Mouse (Mus musculus) cerebellum, adult 2 months (tissue): ENCODE results near the gene Zscan26. TPM values are rescaled to one million over a fixed set of nuclear protein-coding genes. Genes with fewer than 3 reads are reported as not detected.

Experiments
- DNase-seq, 2 experiments: peaks; one replicate each; pipeline ENCODE4 v3.0.0; 2021
- H3K27ac ChIP-seq: fragments of 200-500 bp; 2 replicates; pipeline ENCODE4 v1.5.1; 2012; ENCODE audit warnings: low read length, control low read depth, inconsistent platforms; ENCODE audit not compliant: insufficient read depth
- H3K27me3 ChIP-seq: fragments of 200-500 bp; 2 replicates; pipeline ENCODE4 v1.6.1; 2012; ENCODE audit warnings: inconsistent platforms, mild to moderate bottlenecking, low read length, moderate library complexity; ENCODE audit not compliant: control insufficient read depth, insufficient read depth
- H3K4me1 ChIP-seq: fragments of 200-500 bp; 2 replicates; pipeline ENCODE4 v1.6.1; 2011; ENCODE audit warnings: low read length; ENCODE audit not compliant: control insufficient read depth, insufficient read depth
- H3K4me3 ChIP-seq: fragments of 200-500 bp; replicated peaks from 2 replicates; pipeline ENCODE3; 2011; ENCODE audit warnings: mild to moderate bottlenecking, low read depth, low read length, control low read depth; ENCODE audit not compliant: insufficient read depth
- CTCF ChIP-seq: fragments of 200-500 bp; IDR thresholded peaks from 2 replicates; pipeline ENCODE4 v1.5.1; 2011; ENCODE audit warnings: low read depth, mild to moderate bottlenecking, control low read depth, low read length, moderate library complexity, borderline replicate concordance; ENCODE audit not compliant: insufficient read depth
- POLR2A ChIP-seq: fragments of 200-500 bp; IDR thresholded peaks from 2 replicates; pipeline ENCODE4 v1.6.1; 2011; ENCODE audit warnings: low read length, control low read depth, borderline replicate concordance; ENCODE audit not compliant: insufficient read depth
- WGBS: fragments of 180-500 bp; shearing (Covaris S2); methylation state at CpG from one replicate; pipeline ENCODE4 v1.1.7; 2018; 5-methylcytosine and 5-hydroxymethylcytosine counted together
- polyA plus RNA-seq: library from polyadenylated mRNA; depleted of rRNA; stranded (reverse); fragments of >200 nt; gene quantifications from 2 replicates; pipeline ENCODE4 v1.2.3, GENCODE M21; 2012

Zscan26 gene
- polyA plus RNA-seq, 1 experiment, result 69.3 TPM

DNA sequence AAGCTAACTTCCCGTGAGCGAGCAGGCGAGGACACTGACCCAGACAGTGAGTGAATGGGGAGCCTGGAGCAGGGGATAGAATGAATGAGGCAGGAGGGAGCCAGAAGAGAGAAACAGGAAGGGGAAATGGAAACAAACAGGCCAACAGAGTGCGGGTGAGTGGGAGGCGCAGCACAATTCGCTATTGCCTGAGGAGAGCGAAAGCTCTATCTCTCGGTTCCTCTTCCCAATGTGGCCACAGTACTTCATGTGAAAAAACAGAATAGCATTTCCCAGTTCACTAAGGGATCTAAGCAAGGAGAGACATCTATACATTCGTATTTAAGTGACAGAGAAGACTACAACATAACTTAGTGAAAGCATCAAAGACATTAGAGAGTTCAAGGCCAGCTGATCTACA lies 6.7 kb downstream of the Zscan26 start:
- WGBS, result 81% methylated on average over 9 of the region's 9 CpGs
- no peak for DNase-seq
- Histone ChIP-seq H3K4me3 (no peak overlapping the region), H3K4me1 (peaks cover 1% of the 10 kb centered on the region), H3K27me3 (no peaks in the 10 kb centered on the region), H3K27ac (no peak overlapping the region)
- TF ChIP-seq CTCF (no peak), POLR2A (no peak)

DNA sequence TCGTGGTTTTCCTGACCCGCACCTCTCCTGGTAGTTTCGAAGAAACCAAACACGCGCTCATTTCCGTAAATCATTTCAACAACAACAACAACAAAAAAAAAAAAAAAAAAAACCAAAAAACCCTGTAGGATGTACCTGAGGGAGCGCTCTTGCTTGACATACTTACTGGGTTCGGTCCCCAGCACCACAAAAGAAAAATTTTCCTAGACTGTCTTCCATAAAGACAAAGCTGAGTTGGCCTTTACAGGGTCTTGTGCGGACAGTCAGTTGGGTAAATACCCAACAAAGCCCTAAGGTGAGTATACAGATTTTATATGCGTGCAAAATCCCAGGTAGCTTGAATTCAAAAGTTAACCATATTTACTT lies 12.3 kb downstream of the Zscan26 start:
- WGBS, result 16% methylated on average over 10 of the region's 10 CpGs
- peak overlapping the region; percentile 84 for H3K27ac ChIP-seq

DNA sequence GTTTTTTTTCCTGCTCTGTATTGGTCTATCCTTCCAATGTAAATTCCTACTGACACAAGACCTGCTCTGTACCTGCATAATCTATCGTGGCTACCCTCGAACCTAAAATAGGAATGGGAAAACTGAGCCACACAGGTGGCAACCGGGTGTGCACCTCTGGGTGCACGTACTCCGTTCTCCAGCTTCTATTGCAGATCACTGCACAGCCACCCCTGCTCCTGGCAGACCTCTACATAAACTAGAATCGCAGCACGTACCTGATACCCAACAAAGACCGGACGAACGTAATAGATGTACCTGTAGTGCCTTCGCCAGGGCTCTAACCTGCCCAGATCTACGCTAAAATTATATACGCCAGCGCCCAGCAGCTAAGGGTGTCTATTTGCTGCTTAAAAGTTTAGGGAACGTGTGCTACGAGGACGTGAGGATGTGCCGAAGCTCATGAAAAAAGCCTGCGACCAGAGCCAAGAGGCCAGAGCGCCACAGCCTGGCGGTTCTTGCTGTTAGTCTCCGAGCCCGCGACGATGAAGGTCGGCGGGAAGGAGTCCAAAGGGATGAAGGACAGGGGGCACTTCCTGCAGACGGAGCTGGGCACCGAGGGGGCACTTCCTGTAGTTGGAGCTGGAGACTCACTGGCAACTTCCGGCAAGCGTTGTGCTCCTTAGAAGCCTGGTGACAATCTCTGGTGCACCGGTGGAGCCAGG lies 12.9 kb downstream of the Zscan26 start, which contains the start of gene Pgbd1:
Gene Pgbd1, minus strand, starts transcription at position 556 of the 704 bp plus-strand sequence.
- DNase-seq, result peak; percentile 82 to 87
- H3K4me1 ChIP-seq, result peaks cover 3% of the 10 kb centered on the region; the same call in 1 of the 2 replicates
- peak; percentile 59; the same call in 1 of the 2 replicates for TF ChIP-seq POLR2A
- peak; percentile 41; the same call in 1 of the 2 replicates for TF ChIP-seq CTCF
- no peaks in the 10 kb centered on the region for H3K27me3 ChIP-seq
- under 1% methylated on average over 32 of the region's 32 CpGs for WGBS
- H3K27ac ChIP-seq, result peak within 1 kb of the TSS; percentile 84
- H3K4me3 ChIP-seq, result peak within 1 kb of the TSS; percentile 94

More for the DNA sequence above, 12.3 kb downstream of the Zscan26 start:
- Histone ChIP-seq H3K27me3 (no peaks in the 10 kb centered on the region), H3K4me3 (peak overlapping the region; percentile 94), H3K4me1 (peaks cover 3% of the 10 kb centered on the region; the same call in 1 of the 2 replicates)
- TF ChIP-seq POLR2A, result no peak
- TF ChIP-seq CTCF, result no peak
- no peak for DNase-seq

DNA sequence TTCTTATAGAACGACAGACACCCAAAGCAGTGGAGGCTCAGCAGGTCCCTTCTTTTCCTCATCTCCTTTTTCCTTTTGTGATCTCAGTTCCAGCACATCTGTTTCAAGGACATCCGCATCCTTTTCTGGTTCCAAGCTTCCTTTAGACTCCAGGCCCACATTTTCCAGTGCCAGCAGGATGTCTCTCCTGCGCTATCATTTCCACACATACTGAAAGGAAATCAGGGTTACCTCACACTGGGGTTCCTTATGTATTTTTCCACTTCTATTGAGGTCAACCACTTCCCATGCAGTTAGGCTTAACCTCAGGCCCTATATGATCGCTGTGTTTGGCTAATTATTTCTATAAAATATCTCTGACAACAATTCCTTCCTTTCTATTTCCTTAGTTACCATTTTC lies 18.1 kb downstream of the Zscan26 start:
- 79% methylated on average over 4 of the region's 4 CpGs for WGBS
- H3K4me3 ChIP-seq, result no peak overlapping the region
- DNase-seq, result no peak
- no peak overlapping the region for H3K27ac ChIP-seq
- no peaks in the 10 kb centered on the region for H3K27me3 ChIP-seq
- TF ChIP-seq POLR2A, result no peak
- no peak for TF ChIP-seq CTCF
- H3K4me1 ChIP-seq, result peaks cover 3% of the 10 kb centered on the region; the same call in 1 of the 2 replicates

DNA sequence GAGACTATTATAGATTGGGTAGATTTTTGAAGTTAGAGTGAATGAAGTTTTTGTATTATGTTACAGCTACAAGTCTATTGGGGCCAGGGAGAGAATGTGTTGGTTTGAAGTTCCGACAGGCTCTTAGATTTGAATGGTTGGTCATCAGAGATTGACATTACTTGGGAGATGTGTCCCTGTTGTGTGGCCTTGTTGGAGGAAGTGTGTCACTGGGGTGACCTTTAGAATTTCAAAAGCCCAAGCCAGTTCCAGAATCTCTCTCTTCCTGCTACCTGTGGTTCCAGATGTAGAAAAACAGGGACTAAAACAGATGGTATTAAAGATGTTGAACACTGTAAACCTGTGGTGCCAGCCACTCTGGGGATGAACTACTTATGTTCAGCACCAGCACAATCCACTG lies 25.9 kb downstream of the Zscan26 start:
- no peaks in the 10 kb centered on the region for H3K4me1 ChIP-seq
- H3K4me3 ChIP-seq, result no peak overlapping the region
- no peak for DNase-seq
- no peak for TF ChIP-seq POLR2A
- no peak for TF ChIP-seq CTCF
- 100% methylated on average over 1 of the region's 1 CpGs for WGBS
- H3K27ac ChIP-seq, result no peak overlapping the region
- H3K27me3 ChIP-seq, result no peaks in the 10 kb centered on the region

DNA sequence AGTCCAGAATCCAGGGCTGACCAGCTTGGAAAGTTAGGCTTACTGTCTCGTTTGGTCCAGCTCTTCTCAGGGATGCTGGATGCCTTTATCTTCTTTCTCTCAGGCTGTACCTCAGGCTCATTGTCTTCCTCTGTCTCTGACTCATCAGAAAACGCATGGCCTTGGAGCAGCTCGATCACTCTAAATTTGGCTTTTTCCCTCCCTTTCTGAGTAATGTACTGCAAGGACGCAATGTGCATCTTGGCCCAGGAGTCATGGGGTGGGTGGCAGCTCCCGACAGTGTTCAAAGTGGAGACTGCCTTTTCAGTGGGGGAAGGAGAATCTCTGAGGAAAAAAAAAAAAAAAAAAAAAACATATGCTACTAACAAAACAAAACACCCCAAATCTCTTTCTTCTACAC lies 30.2 kb downstream of the Zscan26 start:
- Histone ChIP-seq H3K27ac (no peak overlapping the region), H3K4me3 (no peak overlapping the region), H3K27me3 (no peaks in the 10 kb centered on the region), H3K4me1 (no peaks in the 10 kb centered on the region)
- 67% methylated on average over 5 of the region's 5 CpGs for WGBS
- no peak for TF ChIP-seq CTCF
- TF ChIP-seq POLR2A, result no peak
- no peak for DNase-seq

DNA sequence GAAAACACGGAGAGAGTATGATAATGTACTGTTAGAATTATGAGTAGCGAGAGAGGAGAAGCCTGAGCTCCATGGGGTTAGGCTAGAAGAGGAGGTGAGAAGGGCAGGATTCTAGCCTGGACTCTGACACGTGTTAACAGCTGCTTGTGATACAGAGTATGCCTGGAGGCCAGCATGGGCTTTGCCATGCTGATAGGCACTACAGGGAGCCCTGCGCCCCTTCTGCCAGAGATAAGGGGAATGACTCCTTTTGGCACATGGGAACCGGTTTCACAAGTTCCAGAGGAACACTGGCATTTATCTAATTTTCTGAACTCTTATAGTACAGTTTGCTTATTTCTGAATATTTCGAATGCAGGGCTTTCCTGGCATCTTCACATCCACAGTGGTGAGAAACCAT lies 34.7 kb downstream of the Zscan26 start:
- Histone ChIP-seq H3K27ac (no peak overlapping the region), H3K27me3 (no peaks in the 10 kb centered on the region), H3K4me1 (no peaks in the 10 kb centered on the region), H3K4me3 (no peak overlapping the region)
- DNase-seq, result no peak
- 67% methylated on average over 6 of the region's 6 CpGs for WGBS
- TF ChIP-seq CTCF (no peak), POLR2A (no peak)
